1 mouse cellular context compared by ENCODE assay signal in genomic region chr4:62519849-62520233, GRCm38 (mm10).
TF ChIP-seq lines count a peak whose summit lies in the region.

Gene Alad (minus strand): TSS chr4:62519918.

TF ChIP-seq in CH12.LX, 34 proteins besides CTCF, POLR2A, EP300 and RAD21 (continued from another document):
- TF ChIP-seq HCFC1 (IDR thresholded peaks at IDR 0.05; ENCODE audit: low read depth, low read length): peak; percentile 69
- TF ChIP-seq ZKSCAN1 (IDR thresholded peaks at IDR 0.05; ENCODE audit: borderline replicate concordance, low read depth, low read length): no peak
- TF ChIP-seq NRF1 (IDR thresholded peaks at IDR 0.05; ENCODE audit: low read depth, low read length): peak; percentile 43; the same call in 1 of the 2 replicates
